Mouse (Mus musculus) stomach, embryonic 14.5 days (tissue): ENCODE results near the gene Srrm1. TPM values are rescaled to one million over a fixed set of nuclear protein-coding genes. Genes with fewer than 3 reads are reported as not detected.

Source experiments
- ATAC-seq: fragments of 200-750 bp; cut with Nextera tagmentation; 2 replicates; pipeline ENCODE4 v1.8.0; 2017; ENCODE audit warnings: low read depth, moderate TSS enrichment; ENCODE audit not compliant: insufficient number of reproducible peaks, insufficient read depth, low FRiP score
- H3K27ac ChIP-seq: fragments of 300-500 bp; sonication (generic); 2 replicates; pipeline ENCODE4 v1.5.1; 2014; ENCODE audit warnings: mild to moderate bottlenecking, low read length, moderate library complexity, mixed read lengths
- H3K27me3 ChIP-seq: fragments of 300-500 bp; sonication (generic); 2 replicates; pipeline ENCODE4 v1.6.1; 2014; ENCODE audit warnings: low read length, control low read depth, mixed read lengths; ENCODE audit not compliant: control insufficient read depth, insufficient read depth
- H3K36me3 ChIP-seq: fragments of 300-500 bp; sonication (generic); 2 replicates; pipeline ENCODE4 v1.6.1; 2014; ENCODE audit warnings: mild to moderate bottlenecking, control low read depth, low read length, moderate library complexity, mixed read lengths; ENCODE audit not compliant: control insufficient read depth, insufficient read depth
- H3K4me1 ChIP-seq: fragments of 300-500 bp; sonication (generic); 2 replicates; pipeline ENCODE4 v1.6.1; 2014; ENCODE audit warnings: low read length, control low read depth, mixed read lengths; ENCODE audit not compliant: control insufficient read depth, insufficient read depth
- H3K4me2 ChIP-seq: fragments of 300-500 bp; sonication (generic); replicated peaks from 2 replicates; pipeline ENCODE4 v1.6.1; 2014; ENCODE audit warnings: low read depth, low read length, control low read depth
- H3K4me3 ChIP-seq: fragments of 300-500 bp; sonication (generic); 2 replicates; pipeline ENCODE4 v1.5.1; 2014; ENCODE audit warnings: low read depth, low read length, control low read depth
- H3K9ac ChIP-seq: fragments of 300-500 bp; sonication (generic); replicated peaks from 2 replicates; pipeline ENCODE4 v1.6.1; 2014; ENCODE audit warnings: low read depth, mild to moderate bottlenecking, control low read depth, low read length, moderate library complexity, mixed read lengths
- H3K9me3 ChIP-seq: fragments of 300-500 bp; sonication (generic); 2 replicates; pipeline ENCODE4 v1.6.1; 2016; ENCODE audit warnings: low read depth, low read length, control low read depth; ENCODE audit not compliant: control insufficient read depth
- WGBS: fragments of 180-500 bp; shearing (Covaris S2); extraction: QIAGEN DNeasy Blood & Tissue Kit; methylation state at CpG from one replicate; pipeline ENCODE4 v1.1.7; 2014; 5-methylcytosine and 5-hydroxymethylcytosine counted together
- polyA plus RNA-seq: library from polyadenylated mRNA; unstranded; fragments of >200 nt; fragmentation: Nextera tagmentation; extraction: Ambion mirVana; gene quantifications from 2 replicates; pipeline ENCODE4 v1.2.1, GENCODE M21; 2014

Srrm1 gene
- polyA plus RNA-seq, 1 experiment from 2014 or later = 250 TPM

DNA sequence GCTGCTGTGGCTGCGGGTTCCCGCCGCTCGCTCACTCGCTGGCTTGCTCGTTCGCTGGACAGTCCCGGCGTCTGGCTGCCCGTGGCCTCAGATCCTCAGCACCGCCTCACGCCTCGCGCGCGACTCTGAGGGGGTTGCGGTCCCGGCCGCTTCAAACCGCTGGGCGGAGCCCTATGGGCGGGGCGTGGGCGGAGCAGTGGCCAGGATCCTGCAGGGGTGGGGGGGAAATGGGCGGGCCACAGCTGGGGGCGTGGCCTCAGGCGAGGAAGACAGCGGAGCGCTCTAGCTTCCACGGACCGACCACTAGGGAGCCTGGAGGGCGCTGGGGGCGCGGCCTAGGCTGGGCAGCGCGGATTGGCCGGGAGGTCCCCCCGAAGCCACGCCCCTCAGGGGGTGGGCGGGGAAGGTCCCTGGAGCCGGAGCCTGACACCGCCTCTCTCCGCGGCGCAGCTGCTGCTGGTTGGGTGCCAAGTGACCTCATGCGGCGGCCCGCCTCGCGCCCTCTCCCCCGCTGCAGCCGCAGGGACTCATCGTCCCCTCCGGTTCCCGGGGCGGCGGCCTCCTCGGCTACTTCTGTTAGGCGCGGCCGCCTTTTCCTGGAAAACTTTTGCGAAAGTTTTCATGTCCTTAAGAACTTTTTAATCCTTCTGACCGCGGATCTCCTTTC lies 80.3 kb downstream of the Srrm1 start, which contains the start of gene Clic4:
TSS of gene Clic4 (minus strand) at position 175 of the 667 bp plus-strand sequence.
- peak; percentile 99 for ATAC-seq
- H3K4me2 ChIP-seq = peak within 1 kb of the TSS; percentile 79
- peak within 1 kb of the TSS; percentile 98 for H3K27ac ChIP-seq
- no peaks in the 10 kb centered on the region for H3K27me3 ChIP-seq
- peak within 1 kb of the TSS; percentile 67 for H3K9ac ChIP-seq
- peak within 1 kb of the TSS; percentile 57 for H3K4me3 ChIP-seq
- no peaks in the 10 kb centered on the region for H3K36me3 ChIP-seq
- no peaks in the 10 kb centered on the region for H3K9me3 ChIP-seq
- peaks cover 18% of the 10 kb centered on the region for H3K4me1 ChIP-seq
- WGBS = under 1% methylated on average over 59 of the region's 64 CpGs

DNA sequence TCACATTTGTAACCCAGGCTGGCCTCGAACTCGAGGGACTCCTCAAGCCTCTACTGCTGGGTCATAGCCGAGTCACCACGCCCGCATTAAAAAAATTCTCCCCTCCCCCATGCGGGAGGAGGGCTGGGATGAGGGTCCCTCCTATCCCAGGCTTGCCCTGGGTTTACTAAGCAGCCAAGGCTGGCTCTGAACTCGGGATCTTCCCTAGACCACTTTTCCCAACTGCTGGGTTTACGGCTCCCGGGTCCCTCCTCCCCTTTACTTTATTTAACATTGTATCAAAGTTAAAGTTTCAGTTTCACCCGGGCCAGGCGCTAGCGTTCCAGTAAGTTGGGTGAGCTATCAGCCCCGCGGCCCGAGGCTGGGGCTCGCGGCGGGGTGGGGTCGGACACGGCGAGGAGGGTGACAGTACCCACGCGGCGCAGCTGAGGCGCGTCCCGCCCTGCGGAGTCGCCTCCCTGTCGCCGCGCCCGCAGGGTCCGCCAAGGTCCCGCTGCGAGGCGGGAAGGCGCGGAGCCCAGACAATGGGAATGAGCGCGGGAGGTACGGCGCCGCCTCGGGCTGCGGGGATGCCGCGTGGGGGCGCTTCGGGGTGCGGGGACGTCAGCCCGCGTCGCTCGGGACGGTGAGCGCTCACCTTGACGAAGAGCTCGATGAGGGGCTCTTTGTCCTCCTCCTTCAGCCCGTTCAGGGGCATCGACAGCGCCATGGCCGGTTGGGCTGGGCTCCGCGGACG lies 81.1 kb downstream of the Srrm1 start:
- under 1% methylated on average over 52 of the region's 67 CpGs for whole genome bisulfite sequencing

DNA sequence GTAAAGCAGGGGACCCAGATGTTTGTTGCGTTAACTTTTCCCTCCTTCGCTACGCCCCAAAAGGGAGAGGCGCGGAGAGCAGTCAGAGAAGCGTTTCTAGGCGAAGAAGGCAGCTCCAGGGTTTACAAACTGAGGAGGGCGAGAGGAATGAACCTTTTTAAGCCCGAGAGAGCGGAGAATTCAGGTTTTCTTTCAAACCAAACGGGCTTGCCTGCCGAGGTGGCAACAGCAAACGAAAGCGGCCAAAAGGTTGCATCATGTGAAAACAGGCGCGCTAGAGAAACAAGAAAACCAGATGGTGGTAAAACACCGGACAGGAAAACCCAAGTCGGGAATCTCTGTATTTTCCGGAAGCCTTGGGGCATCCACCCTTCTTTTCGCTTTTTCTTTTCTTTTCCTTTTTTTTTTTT lies 81.7 kb downstream of the Srrm1 start:
- H3K4me1 ChIP-seq = peaks cover 29% of the 10 kb centered on the region
- WGBS = under 1% methylated on average over 20 of the region's 20 CpGs

More for the DNA sequence above, 81.1 kb downstream of the Srrm1 start:
- peak overlapping the region; percentile 57 for H3K4me3 ChIP-seq
- peak overlapping the region; percentile 98 for H3K27ac ChIP-seq
- peak overlapping the region; percentile 67 for H3K9ac ChIP-seq
- H3K9me3 ChIP-seq = no peaks in the 10 kb centered on the region
- ATAC-seq = peak; percentile 26; the same call in 1 of the 2 replicates
- peaks cover 25% of the 10 kb centered on the region for H3K4me1 ChIP-seq
- peak overlapping the region; percentile 79 for H3K4me2 ChIP-seq
- H3K36me3 ChIP-seq = no peaks in the 10 kb centered on the region
- no peaks in the 10 kb centered on the region for H3K27me3 ChIP-seq

More for the DNA sequence above, 81.7 kb downstream of the Srrm1 start:
- no peak for ATAC-seq
- Histone ChIP-seq H3K4me2 (peak overlapping the region; percentile 79), H3K9me3 (no peaks in the 10 kb centered on the region), H3K27me3 (no peaks in the 10 kb centered on the region), H3K4me3 (peak overlapping the region; percentile 57), H3K9ac (peak overlapping the region; percentile 67), H3K36me3 (no peaks in the 10 kb centered on the region), H3K27ac (peak overlapping the region; percentile 98)

Other genes with a start within 250 kb of the Srrm1 start
- gene Runx3, start 232.7 kb downstream of the Srrm1 start, polyA plus RNA-seq = 0.14 and 0.21 TPM in 2 replicates
- gene Clic4, start 80.5 kb downstream of the Srrm1 start, polyA plus RNA-seq = 95.3 and 102 TPM in 2 replicates
- 21.1 and 23.4 TPM in 2 replicates for gene Ncmap, start 44.9 kb upstream of the Srrm1 start, polyA plus RNA-seq
- 17.7 and 19.0 TPM in 2 replicates for gene Rcan3, start 80.5 kb upstream of the Srrm1 start, polyA plus RNA-seq
- gene Stpg1, start 141.5 kb upstream of the Srrm1 start, polyA plus RNA-seq = 0.39 TPM in 1 of 2 replicates, not detected in the other
- gene Nipal3, start 141.7 kb upstream of the Srrm1 start, polyA plus RNA-seq = 5.9 and 7.4 TPM in 2 replicates
- gene Grhl3, start 220.3 kb upstream of the Srrm1 start, polyA plus RNA-seq = 30.6 and 33.0 TPM in 2 replicates